17 mouse cellular contexts compared by ENCODE assay signal in the genomic region with DNA sequence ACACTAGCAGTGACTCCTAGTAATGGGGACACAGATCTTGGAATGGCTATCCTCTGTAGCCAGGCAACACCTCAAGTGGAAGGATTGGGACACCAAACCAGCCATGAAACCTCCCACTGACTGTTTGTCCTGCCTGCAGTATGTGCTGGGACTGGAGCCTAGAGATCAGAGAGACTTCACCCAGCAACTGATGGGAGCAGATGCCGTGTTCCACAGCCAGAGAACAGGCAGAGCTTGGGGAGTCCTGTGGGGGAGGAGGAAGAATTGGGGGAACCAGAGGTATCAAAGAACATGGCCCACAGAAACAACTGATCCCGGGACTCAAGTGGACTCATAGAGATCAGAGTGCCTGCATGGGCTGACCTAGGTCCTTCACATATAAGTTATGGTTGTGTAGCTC.
"Had no signal": no experiment of that assay in that cellular context is flagged by ENCODE, and none has a peak within 500 bp of the region (broad histone marks: within the 10 kb centered on the region; RNA-seq: fewer than 3 reads in every experiment).

No protein-coding gene starts in this region.

- H3K9me3 ChIP-seq: kidney, embryonic 15.5 days; limb, embryonic 13.5 days; midbrain, embryonic 10.5 days; neural tube, embryonic 15.5 days had no signal

- H3K9ac ChIP-seq: kidney, embryonic 15.5 days; limb, embryonic 13.5 days; liver, embryonic 14.5 days; neural tube, embryonic 15.5 days had no signal

- ATAC-seq: lung, postnatal 0 days had no signal

- H3K27ac ChIP-seq: kidney, embryonic 15.5 days; limb, embryonic 13.5 days; liver, embryonic 14.5 days; midbrain, embryonic 10.5 days; neural tube, embryonic 15.5 days had no signal

- H3K36me3 ChIP-seq: kidney, embryonic 15.5 days; limb, embryonic 13.5 days; midbrain, embryonic 10.5 days; neural tube, embryonic 15.5 days had no signal

- H3K27me3 ChIP-seq: kidney, embryonic 15.5 days; limb, embryonic 13.5 days; neural tube, embryonic 15.5 days had no signal

- H3K4me2 ChIP-seq: kidney, embryonic 15.5 days; limb, embryonic 13.5 days; neural tube, embryonic 15.5 days had no signal

- H3K4me3 ChIP-seq: kidney, embryonic 15.5 days; limb, embryonic 13.5 days; midbrain, embryonic 10.5 days; myocyte; neural tube, embryonic 15.5 days had no signal

- DNase-seq: kidney, adult 2 months; kidney, postnatal 14 days; left cerebral cortex, postnatal 4 days; lung, adult 2 months; lung, postnatal 4 days; midbrain, embryonic 14.5 days; right cerebral cortex, adult 18-20 months; right cerebral cortex, postnatal 25 days; thymus, adult 18-20 months; thymus, postnatal 14 days had no signal

- H3K4me1 ChIP-seq: neural tube, embryonic 15.5 days had no signal
